Mouse (Mus musculus) kidney, postnatal 0 days (tissue): ENCODE measurements around the gene Itgb5. TPM values are rescaled to one million over a fixed set of nuclear protein-coding genes. Genes with fewer than 3 reads are reported as not detected.

Experiments
- ATAC-seq: fragments of 200-750 bp; cut with Nextera tagmentation; replicated peaks from 2 replicates; pipeline ENCODE4 v1.8.0; 2017; ENCODE audit warnings: low read depth, moderate number of reproducible peaks, moderate TSS enrichment, moderate library complexity; ENCODE audit not compliant: low FRiP score
- DNase-seq: peaks from one replicate; pipeline ENCODE4 v3.0.0-alpha.2; 2016; ENCODE audit warnings: low spot score
- H3K27ac ChIP-seq: fragments of 300-500 bp; sonication (generic); 2 replicates; pipeline ENCODE4 v1.5.1; 2014; ENCODE audit warnings: mild to moderate bottlenecking
- H3K27me3 ChIP-seq: fragments of 300-500 bp; sonication (generic); 2 replicates; pipeline ENCODE4 v1.6.1; 2014; ENCODE audit warnings: low read length, mixed read lengths; ENCODE audit not compliant: insufficient read depth
- H3K36me3 ChIP-seq: fragments of 300-500 bp; sonication (generic); 2 replicates; pipeline ENCODE4 v1.6.1; 2014; ENCODE audit warnings: low read length, mixed read lengths; ENCODE audit not compliant: insufficient read depth
- H3K4me1 ChIP-seq: fragments of 300-500 bp; sonication (generic); replicated peaks from 2 replicates; pipeline ENCODE4 v1.6.1; 2014; ENCODE audit warnings: antibody characterized with exemption, low read length, mixed read lengths; ENCODE audit not compliant: insufficient read depth
- H3K4me2 ChIP-seq: fragments of 300-500 bp; sonication (generic); 2 replicates; pipeline ENCODE4 v1.6.1; 2014; ENCODE audit warnings: mild to moderate bottlenecking, low read length, moderate library complexity, mixed read lengths
- H3K4me3 ChIP-seq: fragments of 300-500 bp; sonication (generic); replicated peaks from 2 replicates; pipeline ENCODE4 v1.5.1; 2014; ENCODE audit warnings: low read depth, low read length
- H3K9ac ChIP-seq: fragments of 300-500 bp; sonication (generic); 2 replicates; pipeline ENCODE4 v1.6.1; 2014; ENCODE audit warnings: low read depth, low read length
- H3K9me3 ChIP-seq: fragments of 300-500 bp; sonication (generic); replicated peaks from 2 replicates; pipeline ENCODE4 v1.6.1; 2016; ENCODE audit warnings: low read length, inconsistent platforms, mixed read lengths
- CTCF ChIP-seq: IDR thresholded peaks from 2 replicates; pipeline ENCODE4 v1.5.1; 2016; ENCODE audit warnings: antibody characterized with exemption, low read depth, mild to moderate bottlenecking, moderate library complexity
- WGBS: fragments of 180-500 bp; shearing (Covaris S2); extraction: QIAGEN DNeasy Blood & Tissue Kit; methylation state at CpG from one replicate; pipeline ENCODE4 v1.1.7; 2014; 5-methylcytosine and 5-hydroxymethylcytosine counted together
- polyA plus RNA-seq: library from polyadenylated mRNA; unstranded; fragments of >200 nt; fragmentation: Nextera tagmentation; extraction: Ambion mirVana; gene quantifications from 2 replicates; pipeline ENCODE4 v1.2.1, GENCODE M21; 2015

Itgb5 gene
- polyA plus RNA-seq, 1 experiment from 2014 or later, result 53.2 TPM

GRCm38 (mm10) chr16:33837191-33837590 lies 7.7 kb downstream of the Itgb5 start:
- ATAC-seq, result no peak
- Histone ChIP-seq H3K27ac (no peak overlapping the region), H3K27me3 (no peaks in the 10 kb centered on the region), H3K4me1 (peaks cover 13% of the 10 kb centered on the region; the same call in 1 of the 2 replicates), H3K4me2 (no peak overlapping the region), H3K9ac (no peak overlapping the region), H3K4me3 (no peak overlapping the region), H3K9me3 (no peaks in the 10 kb centered on the region), H3K36me3 (no peaks in the 10 kb centered on the region)
- no peak for TF ChIP-seq CTCF
- DNase-seq, result no peak
- 69% methylated on average over 3 of the region's 3 CpGs for WGBS

DNA sequence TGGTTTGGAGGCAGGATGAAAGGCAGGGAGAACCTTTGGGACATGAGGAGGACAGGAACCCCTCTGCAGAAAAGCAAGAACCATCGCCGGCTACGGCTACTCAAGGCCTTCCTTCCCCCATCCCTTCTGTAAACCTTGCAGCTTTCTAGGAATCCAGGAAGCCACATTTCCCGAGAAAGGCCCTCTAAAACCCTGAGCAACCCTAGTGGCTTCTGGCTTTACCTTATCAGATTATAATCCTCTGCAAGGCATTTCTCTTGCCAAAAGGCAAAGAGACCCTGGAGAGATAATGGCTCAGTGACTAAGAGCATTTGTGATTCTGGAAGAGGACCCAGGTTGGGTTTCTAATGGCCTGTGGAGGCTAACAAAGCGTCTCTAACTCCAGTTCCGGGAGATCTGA lies 11.2 kb downstream of the Itgb5 start:
- Histone ChIP-seq H3K9me3 (no peaks in the 10 kb centered on the region), H3K4me3 (no peak overlapping the region), H3K4me2 (no peak overlapping the region), H3K27me3 (no peaks in the 10 kb centered on the region), H3K36me3 (no peaks in the 10 kb centered on the region), H3K9ac (no peak overlapping the region), H3K4me1 (no peaks in the 10 kb centered on the region; the same call in 1 of the 2 replicates), H3K27ac (no peak overlapping the region)
- 49% methylated on average over 6 of the region's 6 CpGs for WGBS
- ATAC-seq (no peak), DNase-seq (no peak)
- TF ChIP-seq CTCF, result no peak

GRCm38 (mm10) chr16:33842081-33842880 lies 12.8 kb downstream of the Itgb5 start:
- no peak overlapping the region for H3K9ac ChIP-seq
- H3K9me3 ChIP-seq, result no peaks in the 10 kb centered on the region
- ATAC-seq, result no peak
- peak overlapping the region; percentile 47; the same call in 1 of the 2 replicates for H3K27ac ChIP-seq
- H3K4me1 ChIP-seq, result no peaks in the 10 kb centered on the region; the same call in 1 of the 2 replicates
- DNase-seq, result no peak
- no peak overlapping the region for H3K4me2 ChIP-seq
- no peak for TF ChIP-seq CTCF
- H3K27me3 ChIP-seq, result no peaks in the 10 kb centered on the region
- no peak overlapping the region for H3K4me3 ChIP-seq
- 0 out of 2 replicates have a peak, but pooled peaks cover 8% of the 10 kb centered on the region for H3K36me3 ChIP-seq
- 58% methylated on average over 12 of the region's 12 CpGs for WGBS

DNA sequence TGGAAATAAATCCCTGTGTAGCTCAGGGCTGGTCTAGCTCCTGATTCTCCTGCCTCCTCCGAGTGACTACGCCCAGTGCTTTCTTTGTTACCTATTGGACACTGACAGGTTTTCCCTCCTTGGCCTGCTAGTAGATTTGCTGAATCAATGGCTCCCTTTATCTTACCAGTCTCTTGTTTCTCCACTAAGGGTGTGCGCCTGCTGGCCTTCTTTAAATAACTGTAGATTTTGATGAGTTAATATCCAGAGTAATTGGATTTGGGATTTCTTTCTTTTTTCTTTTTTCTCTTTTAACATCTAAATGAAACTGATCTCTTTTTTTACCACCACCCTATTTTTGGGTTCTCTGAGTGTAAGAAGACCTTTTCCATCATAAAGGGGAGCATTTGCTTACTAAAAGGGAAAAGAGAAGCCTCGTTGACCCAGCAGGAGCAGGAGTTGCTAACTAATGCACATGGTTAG lies 14.7 kb downstream of the Itgb5 start:
- no peaks in the 10 kb centered on the region for H3K27me3 ChIP-seq
- 76% methylated on average over 4 of the region's 4 CpGs for WGBS
- H3K27ac ChIP-seq, result no peak overlapping the region
- 0 out of 2 replicates have a peak, but pooled peaks cover 8% of the 10 kb centered on the region for H3K36me3 ChIP-seq
- no peaks in the 10 kb centered on the region for H3K9me3 ChIP-seq
- no peak overlapping the region for H3K9ac ChIP-seq
- no peak overlapping the region for H3K4me2 ChIP-seq
- H3K4me1 ChIP-seq, result no peaks in the 10 kb centered on the region; the same call in 1 of the 2 replicates
- DNase-seq (no peak), ATAC-seq (no peak)
- no peak overlapping the region for H3K4me3 ChIP-seq
- TF ChIP-seq CTCF, result no peak

DNA sequence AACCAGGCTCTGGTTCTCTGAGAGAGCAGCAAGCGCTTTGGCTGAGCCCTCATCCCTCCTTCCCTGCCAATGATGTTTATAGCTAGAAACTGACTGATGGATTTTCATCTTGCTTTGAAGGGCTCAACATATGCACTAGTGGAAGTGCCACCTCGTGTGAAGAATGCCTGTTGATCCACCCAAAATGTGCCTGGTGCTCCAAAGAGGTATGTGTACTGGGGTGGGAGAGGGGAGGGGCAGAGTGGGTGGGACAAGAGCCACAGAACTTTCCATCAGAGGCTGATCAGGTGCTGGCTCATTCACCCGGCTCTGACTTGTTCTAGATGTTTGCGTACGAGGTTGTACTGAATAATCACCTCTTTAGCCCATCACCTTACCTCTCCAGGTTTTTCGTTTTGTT lies 15.4 kb downstream of the Itgb5 start:
- 80% methylated on average over 6 of the region's 6 CpGs for whole genome bisulfite sequencing
- TF ChIP-seq CTCF, result no peak

GRCm38 (mm10) chr16:33853271-33853670 lies 23.8 kb downstream of the Itgb5 start:
- no peaks in the 10 kb centered on the region for H3K9me3 ChIP-seq
- DNase-seq (no peak), ATAC-seq (no peak)
- no peaks in the 10 kb centered on the region for H3K27me3 ChIP-seq
- H3K4me2 ChIP-seq, result no peak overlapping the region
- H3K27ac ChIP-seq, result no peak overlapping the region
- no peaks in the 10 kb centered on the region for H3K36me3 ChIP-seq
- no peaks in the 10 kb centered on the region for H3K4me1 ChIP-seq
- no peak overlapping the region for H3K9ac ChIP-seq
- H3K4me3 ChIP-seq, result no peak overlapping the region
- no peak for TF ChIP-seq CTCF

More for the DNA sequence above, 15.4 kb downstream of the Itgb5 start:
- Histone ChIP-seq H3K4me2 (no peak overlapping the region), H3K36me3 (0 out of 2 replicates have a peak, but pooled peaks cover 8% of the 10 kb centered on the region), H3K4me1 (no peaks in the 10 kb centered on the region; the same call in 1 of the 2 replicates), H3K27me3 (no peaks in the 10 kb centered on the region), H3K27ac (no peak overlapping the region), H3K9me3 (no peaks in the 10 kb centered on the region), H3K9ac (no peak overlapping the region), H3K4me3 (no peak overlapping the region)
- no peak for DNase-seq
- ATAC-seq, result no peak
